Mouse (Mus musculus) C2C12 (cell line): ENCODE measurements around the gene Hdac4.

Source experiments
- CTCF ChIP-seq: IDR thresholded peaks from one replicate; pipeline ENCODE4 v1.5.1; 2011; ENCODE audit not compliant: control insufficient read depth, insufficient read depth, insufficient read length
- MAX ChIP-seq: IDR thresholded peaks from one replicate; pipeline ENCODE4 v1.6.1; 2011; ENCODE audit warnings: mild to moderate bottlenecking, control low read depth
- MYOD1 ChIP-seq: IDR thresholded peaks from one replicate; pipeline ENCODE4 v1.6.1; 2011; ENCODE audit warnings: low read depth; ENCODE audit not compliant: control insufficient read depth, insufficient read length
- MYOG ChIP-seq: IDR thresholded peaks from one replicate; pipeline ENCODE4 v1.6.1; 2011; ENCODE audit not compliant: control insufficient read depth, insufficient read length; ENCODE audit errors: extremely low read depth
- USF1 ChIP-seq: IDR thresholded peaks from one replicate; pipeline ENCODE4 v1.6.1; 2011; ENCODE audit warnings: low read depth, mild to moderate bottlenecking, control low read depth, moderate library complexity

GRCm38 (mm10) chr1:92202639-92203352 is 7.3 kb upstream of the Hdac4 start:
- TF ChIP-seq USF1, result no peak
- TF ChIP-seq CTCF, result no peak
- no peak for TF ChIP-seq MYOG
- TF ChIP-seq MAX, result no peak
- TF ChIP-seq MYOD1, result peak; percentile 88
